Mouse (Mus musculus): ENCODE measurements around the gene Vmn2r102. TPM values are rescaled to one million over a fixed set of nuclear protein-coding genes. Genes with fewer than 3 reads are reported as not detected.

Vmn2r102 gene
- not detected for total RNA-seq (2021)

DNA sequence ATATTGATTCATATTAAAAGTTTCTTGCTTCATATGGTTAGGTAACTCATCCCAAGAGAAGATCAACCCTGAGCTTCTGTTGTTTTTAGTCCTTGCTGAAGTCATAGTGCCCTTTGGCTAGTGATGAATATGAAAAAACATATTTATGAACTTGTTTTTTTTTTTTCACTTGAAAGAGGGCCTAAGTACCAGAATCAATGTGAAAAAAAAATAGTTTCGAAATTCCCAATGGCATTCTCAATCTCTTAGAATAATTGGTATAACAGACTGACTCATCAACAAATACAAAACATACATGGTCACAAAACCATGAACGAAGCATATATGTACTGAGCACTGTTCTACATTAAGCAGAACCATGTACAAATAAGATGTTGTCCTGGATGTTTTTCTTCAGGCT, at the start of gene Vmn2r102:
Vmn2r102 (plus strand) TSS at position 301 of the 400 bp plus-strand sequence.
- DNase-seq: no peak

DNA sequence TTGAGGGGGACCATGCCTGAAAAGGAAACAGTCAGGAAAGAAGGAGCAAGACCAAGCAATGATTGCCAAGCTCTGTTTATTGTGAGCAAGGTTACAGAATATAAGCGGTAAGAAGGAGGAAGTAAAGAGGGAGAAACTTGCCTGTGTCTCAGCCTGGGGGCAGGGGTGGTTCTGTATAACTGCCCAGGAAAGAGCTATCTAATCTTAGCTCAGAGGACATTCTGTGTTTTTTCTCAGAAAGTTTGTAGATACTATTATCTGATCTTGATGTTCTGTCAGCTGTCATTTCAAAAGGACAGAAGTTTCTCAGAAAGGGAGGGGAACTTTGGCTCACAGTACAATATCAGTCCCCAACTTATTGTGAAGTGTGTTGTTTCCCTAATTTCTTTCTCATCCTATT, 30.8 kb upstream of the Vmn2r102 start:
- DNase-seq: no peak

DNA sequence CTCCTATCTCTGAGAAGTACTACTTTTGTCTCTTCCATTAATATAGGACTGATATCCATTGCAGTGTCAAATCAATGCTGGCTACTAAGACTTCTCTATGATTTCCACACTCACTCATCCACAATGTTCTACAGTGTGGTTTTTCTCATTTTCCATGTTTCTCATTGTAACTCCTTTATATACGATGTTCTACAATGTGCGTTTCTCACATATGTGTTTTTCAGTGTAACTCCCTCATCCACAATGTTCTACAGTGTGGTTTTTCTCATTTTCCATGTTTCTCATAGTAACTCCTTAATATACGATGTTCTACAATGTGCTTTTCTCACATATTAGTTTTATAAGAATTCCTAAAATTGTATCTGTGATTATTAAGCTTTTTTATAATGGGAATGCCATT, 1.7 kb upstream of the Vmn2r102 start:
- DNase-seq: no peak

DNA sequence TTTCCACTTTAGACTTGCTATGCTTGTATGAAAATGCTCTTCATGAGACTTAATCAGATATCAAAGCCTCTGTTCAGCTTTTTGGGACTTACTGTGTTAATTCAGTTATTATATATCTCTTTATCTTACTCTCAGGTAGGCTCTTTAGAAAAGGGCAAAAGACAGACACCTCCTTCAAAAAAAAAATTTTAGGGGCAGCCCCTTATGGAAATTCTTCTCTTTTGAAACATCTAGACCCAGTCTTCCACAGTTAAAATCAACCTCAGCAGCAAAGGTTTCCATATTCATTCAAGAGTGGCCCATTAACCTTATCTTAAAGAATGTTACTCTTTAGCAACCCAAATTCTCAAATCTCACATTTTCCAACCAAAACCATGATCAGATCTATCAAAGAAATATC, 31.9 kb downstream of the Vmn2r102 start:
- DNase-seq: no peak

Other genes with a start within 250 kb of the Vmn2r102 start
- gene Vmn2r100, start 155.6 kb upstream of the Vmn2r102 start, total RNA-seq (2021): not detected
- not detected for gene Vmn2r101, start 83.1 kb upstream of the Vmn2r102 start, total RNA-seq (2021)
- not detected for gene Vmn2r103, start 113.0 kb downstream of the Vmn2r102 start, total RNA-seq (2021)

Data from layer of hippocampus, postnatal 36 days (tissue).